Mouse (Mus musculus): ENCODE results near the gene Tmem123. TPM values are rescaled to one million over a fixed set of nuclear protein-coding genes. Genes with fewer than 3 reads are reported as not detected.

The Tmem123 gene
- polyA plus RNA-seq, 1 experiment from 2014 or later, result 62.1 TPM

GRCm38 (mm10) chr9:7755889-7756423, 7.9 kb upstream of the Tmem123 start:
- Histone ChIP-seq H3K9ac (ENCODE audit: low read depth, low read length) (no peak overlapping the region), H3K4me1 (ENCODE audit: control insufficient read depth, insufficient read depth, low read length) (no peaks in the 10 kb centered on the region), H3K36me3 (ENCODE audit: control insufficient read depth, insufficient read depth, low read length) (no peaks in the 10 kb centered on the region), H3K4me3 (ENCODE audit: low read length) (no peak overlapping the region), H3K9me3 (ENCODE audit: control insufficient read depth, low read length) (peaks cover 3% of the 10 kb centered on the region), H3K27ac (ENCODE audit: low read length) (no peak overlapping the region), H3K4me2 (ENCODE audit: low read depth, low read length) (no peak overlapping the region), H3K27me3 (replicated peaks; ENCODE audit: control insufficient read depth, insufficient read depth, low read length) (no peaks in the 10 kb centered on the region)
- no peak for ATAC-seq
- 68% methylated on average over 2 of the region's 2 CpGs for WGBS

GRCm38 (mm10) chr9:7761906-7762455, 1.9 kb upstream of the Tmem123 start:
- no peak overlapping the region for H3K4me3 ChIP-seq (ENCODE audit: low read length)
- no peak for ATAC-seq
- H3K4me1 ChIP-seq (ENCODE audit: control insufficient read depth, insufficient read depth, low read length), result peaks cover 11% of the 10 kb centered on the region; the same call in 1 of the 2 replicates
- H3K27ac ChIP-seq (ENCODE audit: low read length), result no peak overlapping the region
- no peaks in the 10 kb centered on the region for H3K27me3 ChIP-seq (replicated peaks; ENCODE audit: control insufficient read depth, insufficient read depth, low read length)
- no peak overlapping the region for H3K9ac ChIP-seq (ENCODE audit: low read depth, low read length)
- H3K36me3 ChIP-seq (ENCODE audit: control insufficient read depth, insufficient read depth, low read length), result no peaks in the 10 kb centered on the region
- 63% methylated on average over 17 of the region's 17 CpGs for WGBS
- H3K4me2 ChIP-seq (ENCODE audit: low read depth, low read length), result no peak overlapping the region
- H3K9me3 ChIP-seq (ENCODE audit: control insufficient read depth, low read length), result peaks cover 3% of the 10 kb centered on the region

DNA sequence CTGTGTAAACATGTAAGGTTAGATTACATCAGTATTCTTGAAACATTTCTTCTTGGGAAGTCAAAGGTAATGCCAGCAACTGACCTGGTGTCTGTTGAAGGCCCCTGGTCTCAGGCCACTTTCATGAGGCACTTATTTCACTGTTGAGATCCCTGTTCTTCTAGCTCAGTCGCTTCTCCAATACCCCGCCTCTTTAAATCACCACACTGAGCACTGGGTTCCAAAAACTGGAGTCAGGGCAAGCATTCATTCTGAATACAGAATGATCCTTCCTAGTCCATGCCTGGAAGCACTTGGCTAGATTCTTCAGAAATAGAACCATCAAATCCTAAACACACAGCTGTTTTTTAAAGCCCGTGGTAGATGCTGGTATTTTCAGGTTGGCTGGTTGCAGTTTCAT, 1.1 kb upstream of the Tmem123 start:
- H3K4me3 ChIP-seq (ENCODE audit: low read length), result no peak overlapping the region
- ATAC-seq, result no peak

GRCm38 (mm10) chr9:7764463-7764871, 626 bp downstream of the Tmem123 start:
- H3K9ac ChIP-seq (ENCODE audit: low read depth, low read length), result peak overlapping the region; percentile 91
- peak; percentile 32 for ATAC-seq
- peak overlapping the region; percentile 67 for H3K4me2 ChIP-seq (ENCODE audit: low read depth, low read length)
- H3K4me1 ChIP-seq (ENCODE audit: control insufficient read depth, insufficient read depth, low read length), result peaks cover 11% of the 10 kb centered on the region; the same call in 1 of the 2 replicates
- peak overlapping the region; percentile 89 for H3K4me3 ChIP-seq (ENCODE audit: low read length)
- peak overlapping the region; percentile 81 for H3K27ac ChIP-seq (ENCODE audit: low read length)
- under 1% methylated on average over 14 of the region's 14 CpGs for WGBS
- H3K27me3 ChIP-seq (replicated peaks; ENCODE audit: control insufficient read depth, insufficient read depth, low read length), result no peaks in the 10 kb centered on the region
- no peaks in the 10 kb centered on the region for H3K9me3 ChIP-seq (ENCODE audit: control insufficient read depth, low read length)
- no peaks in the 10 kb centered on the region for H3K36me3 ChIP-seq (ENCODE audit: control insufficient read depth, insufficient read depth, low read length)

More for the DNA sequence above, 1.1 kb upstream of the Tmem123 start:
- Histone ChIP-seq H3K27ac (ENCODE audit: low read length) (no peak overlapping the region), H3K36me3 (ENCODE audit: control insufficient read depth, insufficient read depth, low read length) (no peaks in the 10 kb centered on the region), H3K9me3 (ENCODE audit: control insufficient read depth, low read length) (peaks cover 3% of the 10 kb centered on the region), H3K9ac (ENCODE audit: low read depth, low read length) (no peak overlapping the region), H3K27me3 (replicated peaks; ENCODE audit: control insufficient read depth, insufficient read depth, low read length) (no peaks in the 10 kb centered on the region), H3K4me2 (ENCODE audit: low read depth, low read length) (no peak overlapping the region), H3K4me1 (ENCODE audit: control insufficient read depth, insufficient read depth, low read length) (peaks cover 11% of the 10 kb centered on the region; the same call in 1 of the 2 replicates)
- 87% methylated on average over 3 of the region's 3 CpGs for WGBS

GRCm38 (mm10) chr9:7765236-7765635, 1.4 kb downstream of the Tmem123 start:
- H3K4me1 ChIP-seq (ENCODE audit: control insufficient read depth, insufficient read depth, low read length), result peaks cover 11% of the 10 kb centered on the region; the same call in 1 of the 2 replicates
- no peak for ATAC-seq
- no peak overlapping the region for H3K27ac ChIP-seq (ENCODE audit: low read length)
- peak overlapping the region; percentile 91; the same call in 1 of the 2 replicates for H3K9ac ChIP-seq (ENCODE audit: low read depth, low read length)
- H3K27me3 ChIP-seq (replicated peaks; ENCODE audit: control insufficient read depth, insufficient read depth, low read length), result no peaks in the 10 kb centered on the region
- H3K9me3 ChIP-seq (ENCODE audit: control insufficient read depth, low read length), result no peaks in the 10 kb centered on the region
- WGBS, result 28% methylated on average over 3 of the region's 3 CpGs
- peak overlapping the region; percentile 89 for H3K4me3 ChIP-seq (ENCODE audit: low read length)
- peak overlapping the region; percentile 67 for H3K4me2 ChIP-seq (ENCODE audit: low read depth, low read length)
- no peaks in the 10 kb centered on the region for H3K36me3 ChIP-seq (ENCODE audit: control insufficient read depth, insufficient read depth, low read length)

DNA sequence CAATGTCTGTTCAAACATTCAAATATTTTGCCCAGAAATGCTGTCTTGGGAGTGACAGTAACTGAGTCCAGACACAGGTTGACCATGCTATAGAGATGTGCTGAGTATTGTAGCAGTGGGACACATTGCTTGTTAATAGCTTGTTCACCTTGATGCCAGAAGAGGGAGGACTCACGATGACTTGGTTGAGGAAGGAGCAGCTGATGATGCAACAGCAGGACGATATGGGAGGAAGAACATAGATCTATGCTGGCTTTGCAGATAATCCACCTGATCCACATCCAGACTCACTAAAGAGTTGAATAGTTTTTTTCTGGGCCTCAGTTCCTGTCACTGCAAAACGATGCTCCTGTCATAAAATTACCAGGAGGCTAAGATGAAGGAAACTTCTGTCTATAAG, 2.7 kb downstream of the Tmem123 start:
- Histone ChIP-seq H3K4me1 (ENCODE audit: control insufficient read depth, insufficient read depth, low read length) (peaks cover 11% of the 10 kb centered on the region; the same call in 1 of the 2 replicates), H3K4me2 (ENCODE audit: low read depth, low read length) (no peak overlapping the region), H3K27ac (ENCODE audit: low read length) (no peak overlapping the region), H3K36me3 (ENCODE audit: control insufficient read depth, insufficient read depth, low read length) (no peaks in the 10 kb centered on the region), H3K4me3 (ENCODE audit: low read length) (no peak overlapping the region), H3K9ac (ENCODE audit: low read depth, low read length) (no peak overlapping the region), H3K27me3 (replicated peaks; ENCODE audit: control insufficient read depth, insufficient read depth, low read length) (no peaks in the 10 kb centered on the region), H3K9me3 (ENCODE audit: control insufficient read depth, low read length) (no peaks in the 10 kb centered on the region)
- WGBS, result 51% methylated on average over 3 of the region's 3 CpGs
- ATAC-seq, result no peak

DNA sequence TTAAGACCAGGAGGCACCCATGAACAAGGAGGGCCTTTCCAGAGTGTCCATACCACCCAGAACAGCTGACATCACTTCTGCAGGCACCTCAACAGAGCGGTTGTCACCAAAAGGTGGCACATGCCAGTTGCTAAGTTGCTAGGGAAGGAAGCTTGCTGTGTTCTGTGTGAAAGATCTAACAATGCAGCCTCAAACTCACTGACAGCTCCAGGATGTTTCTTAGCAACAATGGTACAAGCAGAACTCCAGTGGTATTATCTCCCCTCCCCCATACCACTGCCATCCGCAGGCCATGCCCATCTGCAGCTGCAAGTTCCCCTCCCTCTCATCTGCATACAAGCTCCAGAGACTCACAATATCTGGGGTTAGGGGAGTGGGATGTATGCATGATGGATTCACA, 3.7 kb downstream of the Tmem123 start:
- Histone ChIP-seq H3K36me3 (ENCODE audit: control insufficient read depth, insufficient read depth, low read length) (no peaks in the 10 kb centered on the region), H3K4me3 (ENCODE audit: low read length) (no peak overlapping the region), H3K4me2 (ENCODE audit: low read depth, low read length) (no peak overlapping the region), H3K9ac (ENCODE audit: low read depth, low read length) (no peak overlapping the region), H3K4me1 (ENCODE audit: control insufficient read depth, insufficient read depth, low read length) (peaks cover 11% of the 10 kb centered on the region; the same call in 1 of the 2 replicates), H3K27me3 (replicated peaks; ENCODE audit: control insufficient read depth, insufficient read depth, low read length) (no peaks in the 10 kb centered on the region), H3K27ac (ENCODE audit: low read length) (no peak overlapping the region), H3K9me3 (ENCODE audit: control insufficient read depth, low read length) (no peaks in the 10 kb centered on the region)
- no peak for ATAC-seq
- WGBS, result 44% methylated on average over 2 of the region's 2 CpGs

- Histone ChIP-seq H3K4me1 (ENCODE audit: control insufficient read depth, insufficient read depth, low read length) (peaks cover 11% of the 10 kb centered on the region; the same call in 1 of the 2 replicates), H3K9ac (ENCODE audit: low read depth, low read length) (no peak overlapping the region), H3K4me2 (ENCODE audit: low read depth, low read length) (no peak overlapping the region), H3K9me3 (ENCODE audit: control insufficient read depth, low read length) (no peaks in the 10 kb centered on the region), H3K36me3 (ENCODE audit: control insufficient read depth, insufficient read depth, low read length) (peaks cover 3% of the 10 kb centered on the region; the same call in 1 of the 2 replicates), H3K27me3 (replicated peaks; ENCODE audit: control insufficient read depth, insufficient read depth, low read length) (no peaks in the 10 kb centered on the region), H3K27ac (ENCODE audit: low read length) (no peak overlapping the region), H3K4me3 (ENCODE audit: low read length) (no peak overlapping the region)
- ATAC-seq, result no peak
- 66% methylated on average over 4 of the region's 4 CpGs for WGBS
Measured at GRCm38 (mm10) chr9:7769081-7769480, 5.2 kb downstream of the Tmem123 start.

GRCm38 (mm10) chr9:7769491-7769890, 5.7 kb downstream of the Tmem123 start:
- no peak overlapping the region for H3K27ac ChIP-seq (ENCODE audit: low read length)
- H3K9ac ChIP-seq (ENCODE audit: low read depth, low read length), result no peak overlapping the region
- ATAC-seq, result no peak
- H3K4me1 ChIP-seq (ENCODE audit: control insufficient read depth, insufficient read depth, low read length), result peaks cover 11% of the 10 kb centered on the region; the same call in 1 of the 2 replicates
- H3K4me2 ChIP-seq (ENCODE audit: low read depth, low read length), result no peak overlapping the region
- no peaks in the 10 kb centered on the region for H3K27me3 ChIP-seq (replicated peaks; ENCODE audit: control insufficient read depth, insufficient read depth, low read length)
- H3K4me3 ChIP-seq (ENCODE audit: low read length), result no peak overlapping the region
- no peaks in the 10 kb centered on the region for H3K9me3 ChIP-seq (ENCODE audit: control insufficient read depth, low read length)
- WGBS, result 72% methylated on average over 5 of the region's 5 CpGs
- H3K36me3 ChIP-seq (ENCODE audit: control insufficient read depth, insufficient read depth, low read length), result peaks cover 3% of the 10 kb centered on the region; the same call in 1 of the 2 replicates

Measured in intestine, embryonic 16.5 days (tissue).